Mouse (Mus musculus): ENCODE data around the gene Cst3.

The Cst3 gene

GRCm38 (mm10) chr2:148856630-148857400 is 18.7 kb downstream of the Cst3 start:
- DNase-seq (ENCODE audit: low spot score) = no peak

DNA sequence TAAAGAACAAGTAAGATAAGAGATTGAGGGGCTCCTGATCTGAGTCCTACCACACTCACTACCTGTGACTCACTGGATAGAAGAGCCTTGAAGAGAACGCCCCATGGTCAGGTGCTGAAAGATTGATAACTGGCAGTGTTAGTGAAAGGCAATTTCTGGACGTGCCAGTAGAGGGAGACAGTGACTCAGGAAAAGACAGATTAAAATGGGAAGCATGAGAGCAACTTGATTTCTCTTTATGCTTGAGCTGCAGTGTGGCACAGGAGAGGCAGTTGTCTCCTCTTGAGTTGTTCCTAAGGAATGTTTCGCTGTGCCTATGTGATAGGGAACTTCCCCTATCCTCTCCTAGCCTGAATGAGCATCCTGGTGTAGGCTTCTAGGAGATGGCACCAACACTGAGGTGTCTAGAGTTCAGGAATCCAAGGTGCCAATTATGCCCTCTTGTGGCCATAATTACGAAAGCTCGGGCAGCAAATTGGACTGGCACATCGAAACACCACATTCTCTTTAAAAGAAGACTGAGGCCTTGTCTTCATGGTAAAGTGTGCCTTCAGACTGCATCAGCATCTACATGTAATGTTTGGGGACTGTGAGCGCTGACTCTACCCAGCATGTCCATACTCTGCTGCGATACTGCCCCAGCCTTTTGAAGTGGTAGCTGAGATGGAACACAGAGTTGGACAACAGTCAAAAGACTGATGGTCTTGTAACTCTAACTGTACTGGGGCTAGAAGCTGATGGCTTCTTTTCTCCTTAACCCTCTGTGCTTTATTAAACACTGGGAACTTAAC is 24.2 kb downstream of the Cst3 start:
- DNase-seq (ENCODE audit: low spot score) = peak; percentile 86

DNA sequence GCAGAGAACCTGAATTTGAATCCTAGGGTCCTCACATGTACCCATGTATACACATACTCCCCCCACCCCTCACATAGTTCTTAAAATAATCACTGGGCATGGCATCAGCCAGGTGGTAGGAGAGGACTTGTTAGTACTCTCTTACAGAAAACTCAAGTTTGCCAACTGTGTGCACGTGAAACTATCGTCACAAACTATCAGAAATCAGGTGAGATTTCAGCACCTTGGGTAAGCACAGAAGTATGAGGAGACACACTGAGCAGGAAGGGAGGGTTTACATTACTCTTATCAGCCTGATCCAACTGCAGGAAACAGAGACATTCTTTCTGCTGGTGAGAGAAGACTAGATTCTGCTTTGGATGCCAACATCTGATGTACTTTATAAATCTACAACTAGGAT is 36.3 kb downstream of the Cst3 start:
- DNase-seq (ENCODE audit: low spot score) = no peak

- DNase-seq (ENCODE audit: low spot score) = no peak
These were observed 37.3 kb downstream of the Cst3 start for GRCm38 (mm10) chr2:148838075-148838777.

DNA sequence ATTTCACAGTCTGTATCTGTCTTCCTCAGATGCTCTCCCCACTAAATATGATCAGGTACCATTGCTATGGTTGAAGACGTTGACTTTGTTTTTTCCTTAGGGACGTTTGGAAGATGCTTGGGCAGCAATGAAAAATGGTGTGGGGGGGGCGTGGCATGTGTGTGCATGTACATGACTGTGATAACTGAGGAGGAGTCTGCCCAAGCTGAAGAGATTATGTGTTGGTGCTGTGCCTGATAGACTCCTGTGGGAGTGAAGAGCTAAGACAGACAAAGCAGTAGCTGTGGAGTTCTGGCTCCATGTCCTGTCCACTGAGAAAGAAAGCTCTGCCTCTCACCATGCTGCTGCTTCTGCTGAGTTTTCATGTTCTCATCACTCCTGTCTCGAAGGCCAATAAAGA is 40.6 kb downstream of the Cst3 start, which contains the start of gene Cst9:
Gene Cst9 (plus strand): TSS at position 236 of the 400 bp plus-strand sequence.
- DNase-seq (ENCODE audit: low spot score) = no peak

- DNase-seq (ENCODE audit: low spot score) = no peak
These were observed 49.5 kb downstream of the Cst3 start for GRCm38 (mm10) chr2:148825986-148826385.

All from retina, embryonic 14.5 days (tissue).